ENCODE assay signal across 8 mouse cellular contexts in genomic region chr4:134914122-134914863, GRCm38 (mm10). TPM values are rescaled to one million over a fixed set of nuclear protein-coding genes. Genes with fewer than 3 reads are reported as not detected.
A peak's percentile ranks its signal among the peaks of the same experiment; 100 is the strongest.
DNase-seq lines count a peak whose midpoint lies in the region; ATAC-seq and TF ChIP-seq lines count a peak whose summit lies in the region.

No protein-coding gene starts in this region.

- H3K4me1 ChIP-seq in kidney, embryonic 16.5 days (ENCODE audit: insufficient read depth, low read length) = peaks cover 16% of the 10 kb centered on the region; the same call in 1 of the 2 replicates
- peaks cover 40% of the 10 kb centered on the region for H3K4me1 ChIP-seq in bone marrow macrophage, adult 2 months (ENCODE audit: control insufficient read depth, insufficient read depth, low read length)
- 0 out of 2 replicates have a peak, but pooled peaks cover 3% of the 10 kb centered on the region for H3K4me1 ChIP-seq in hindbrain, embryonic 11.5 days (replicated peaks; ENCODE audit: control insufficient read depth, insufficient read depth, low read length)

- DNase-seq in kidney, adult 11 months = no peak
- peak; percentile 29 for DNase-seq in hindbrain, embryonic 11.5 days (ENCODE audit: low spot score)
- DNase-seq in urinary bladder, postnatal 10 days (ENCODE audit: low spot score) = no peak
- no peak for DNase-seq in layer of hippocampus, postnatal 10 days (ENCODE audit: low spot score in 2 of 2)
- no peak for DNase-seq in urinary bladder, postnatal 25 days (ENCODE audit: low spot score)

- H3K9me3 ChIP-seq in kidney, embryonic 16.5 days (ENCODE audit: low read length) = no peaks in the 10 kb centered on the region
- H3K9me3 ChIP-seq in hindbrain, embryonic 11.5 days (ENCODE audit: control insufficient read depth, low read length) = no peaks in the 10 kb centered on the region

- H3K27ac ChIP-seq in kidney, embryonic 16.5 days (ENCODE audit: low read length) = peak overlapping the region; percentile 90
- H3K27ac ChIP-seq in bone marrow macrophage, adult 2 months (ENCODE audit: insufficient read depth, low read depth, low read length) = peak overlapping the region; percentile 82
- peak overlapping the region; percentile 86 for H3K27ac ChIP-seq in hindbrain, embryonic 11.5 days (ENCODE audit: low read depth, low read length)
- H3K27ac ChIP-seq in macrophage = peak overlapping the region; percentile 87

- H3K79me2 ChIP-seq in macrophage (ENCODE audit: inconsistent target) = peaks cover 65% of the 10 kb centered on the region

- TF ChIP-seq CTCF in bone marrow macrophage, adult 2 months (IDR thresholded peaks at IDR 0.05; ENCODE audit: low read depth, low read length) = no peak

- peak overlapping the region; percentile 84 for H3K4me3 ChIP-seq in kidney, embryonic 16.5 days (ENCODE audit: low read length)
- H3K4me3 ChIP-seq in bone marrow macrophage, adult 2 months (ENCODE audit: insufficient read depth, low read length) = peak overlapping the region; percentile 72
- H3K4me3 ChIP-seq in hindbrain, embryonic 11.5 days (ENCODE audit: low read depth, low read length) = peak overlapping the region; percentile 90
- peak overlapping the region; percentile 79 for H3K4me3 ChIP-seq in macrophage (ENCODE audit: inconsistent target)

- peak overlapping the region; percentile 88 for H3K9ac ChIP-seq in kidney, embryonic 16.5 days (replicated peaks; ENCODE audit: low read length)
- peak overlapping the region; percentile 86 for H3K9ac ChIP-seq in hindbrain, embryonic 11.5 days (ENCODE audit: low read depth, low read length)

- ATAC-seq in kidney, embryonic 16.5 days (ENCODE audit: low FRiP score, low TSS enrichment) = peak; percentile 70
- ATAC-seq in hindbrain, embryonic 11.5 days (ENCODE audit: low FRiP score) = peak; percentile 69

- under 1% methylated on average over 43 of the region's 43 CpGs for WGBS in kidney, embryonic 16.5 days
- 2% methylated on average over 43 of the region's 43 CpGs for WGBS in hindbrain, embryonic 11.5 days
- under 1% methylated on average over 35 of the region's 43 CpGs for WGBS in macrophage (ENCODE audit: missing documents)

- no peaks in the 10 kb centered on the region for H3K27me3 ChIP-seq in kidney, embryonic 16.5 days (ENCODE audit: insufficient read depth, low read length)
- H3K27me3 ChIP-seq in hindbrain, embryonic 11.5 days (ENCODE audit: control insufficient read depth, insufficient read depth, low read length) = no peaks in the 10 kb centered on the region

- no peak for TF ChIP-seq POLR2A in bone marrow macrophage, adult 2 months (IDR thresholded peaks at IDR 0.05; ENCODE audit: borderline replicate concordance, low read depth, low read length)

- peak overlapping the region; percentile 84 for H3K4me2 ChIP-seq in kidney, embryonic 16.5 days (replicated peaks; ENCODE audit: low read depth, low read length)
- H3K4me2 ChIP-seq in hindbrain, embryonic 11.5 days (replicated peaks; ENCODE audit: low read depth, low read length) = peak overlapping the region; percentile 55

- peaks cover 10% of the 10 kb centered on the region for H3K36me3 ChIP-seq in kidney, embryonic 16.5 days (ENCODE audit: insufficient read depth, low read length)
- H3K36me3 ChIP-seq in hindbrain, embryonic 11.5 days (ENCODE audit: control insufficient read depth, insufficient read depth, low read length) = peaks cover 3% of the 10 kb centered on the region; the same call in 1 of the 2 replicates
- peaks cover 19% of the 10 kb centered on the region for H3K36me3 ChIP-seq in macrophage (ENCODE audit: inconsistent target)

RNA-seq across cellular contexts. Expression of gene Tmem50a, which starts 0.5 kb away (rescaled TPM):
- 177 and 178 TPM in 2 replicates for polyA plus RNA-seq in kidney, embryonic 16.5 days (2015; fragmentation: Nextera tagmentation; extraction: Ambion mirVana)
- polyA plus RNA-seq in bone marrow macrophage, adult 2 months (2012; ENCODE audit: insufficient read depth, insufficient read length, missing spikeins) = 392 and 428 TPM in 2 replicates
- polyA plus RNA-seq in hindbrain, embryonic 11.5 days (2014; fragmentation: Nextera tagmentation; extraction: Ambion mirVana) = 153 and 167 TPM in 2 replicates
- 10 to 100 TPM in 24 of 26 experiments, 1 to 10 TPM in 2; 6.3 to 68.8 (median 31.3) TPM for total RNA-seq in macrophage (2018; cell fraction: chromatin; rRNA removed)
- 100 to 1,000 TPM; 294 to 457 (median 369) TPM for total RNA-seq in macrophage (2018; cell fraction: cytosol; rRNA removed)
- 100 to 1,000 TPM; 103 to 331 (median 212) TPM for total RNA-seq in macrophage (2018; cell fraction: nucleus; rRNA removed)
- polyA plus RNA-seq in macrophage (2018) = 279 to 472 TPM (median 312 TPM) in 3 replicates
- 100 to 1,000 TPM; 116 to 123 TPM for total RNA-seq in layer of hippocampus, postnatal 10 days (2021)

RNA-seq across cellular contexts. Expression of gene Rsrp1, which starts 9.1 kb away (rescaled TPM):
- 449 and 450 TPM in 2 replicates for polyA plus RNA-seq in kidney, embryonic 16.5 days (2015; fragmentation: Nextera tagmentation; extraction: Ambion mirVana)
- polyA plus RNA-seq in bone marrow macrophage, adult 2 months (2012; ENCODE audit: insufficient read depth, insufficient read length, missing spikeins) = 1,131 and 1,373 TPM in 2 replicates
- polyA plus RNA-seq in hindbrain, embryonic 11.5 days (2014; fragmentation: Nextera tagmentation; extraction: Ambion mirVana) = 382 and 434 TPM in 2 replicates
- 1,000 to 10,000 TPM; 1,324 to 5,431 (median 3,054) TPM for total RNA-seq in macrophage (2018; cell fraction: chromatin; rRNA removed)
- 100 to 1,000 TPM in 20 of 26 experiments, 10 to 100 TPM in 6; 61.4 to 373 (median 140) TPM for total RNA-seq in macrophage (2018; cell fraction: cytosol; rRNA removed)
- 1,000 to 10,000 TPM; 1,034 to 3,524 (median 2,239) TPM for total RNA-seq in macrophage (2018; cell fraction: nucleus; rRNA removed)
- 194 to 679 TPM (median 250 TPM) in 3 replicates for polyA plus RNA-seq in macrophage (2018)
- total RNA-seq in layer of hippocampus, postnatal 10 days (2021) = 100 to 1,000 TPM; 245 to 279 TPM

RNA-seq across cellular contexts. Expression of gene Syf2, which starts 16.4 kb away (rescaled TPM):
- 82.6 and 90.6 TPM in 2 replicates for polyA plus RNA-seq in kidney, embryonic 16.5 days (2015; fragmentation: Nextera tagmentation; extraction: Ambion mirVana)
- 97.3 and 97.6 TPM in 2 replicates for polyA plus RNA-seq in bone marrow macrophage, adult 2 months (2012; ENCODE audit: insufficient read depth, insufficient read length, missing spikeins)
- polyA plus RNA-seq in hindbrain, embryonic 11.5 days (2014; fragmentation: Nextera tagmentation; extraction: Ambion mirVana) = 77.6 and 80.3 TPM in 2 replicates
- total RNA-seq in macrophage (2018; cell fraction: chromatin; rRNA removed) = 100 to 1,000 TPM in 5 of 26 experiments, 10 to 100 TPM in 21; 38.8 to 170 (median 62.8) TPM
- total RNA-seq in macrophage (2018; cell fraction: cytosol; rRNA removed) = 10 to 100 TPM; 59.8 to 95.0 (median 70.9) TPM
- total RNA-seq in macrophage (2018; cell fraction: nucleus; rRNA removed) = 100 to 1,000 TPM in 4 of 26 experiments, 10 to 100 TPM in 22; 36.1 to 155 (median 46.9) TPM
- polyA plus RNA-seq in macrophage (2018) = 65.7 to 116 TPM (median 81.0 TPM) in 3 replicates
- 10 to 100 TPM; 42.1 to 45.0 TPM for total RNA-seq in layer of hippocampus, postnatal 10 days (2021)

RNA-seq across cellular contexts. Expression of gene Rhd, which starts 50.0 kb away (rescaled TPM):
- polyA plus RNA-seq in kidney, embryonic 16.5 days (2015; fragmentation: Nextera tagmentation; extraction: Ambion mirVana) = 2.7 and 3.0 TPM in 2 replicates
- not detected in 2 replicates for polyA plus RNA-seq in bone marrow macrophage, adult 2 months (2012; ENCODE audit: insufficient read depth, insufficient read length, missing spikeins)
- 15.1 and 19.4 TPM in 2 replicates for polyA plus RNA-seq in hindbrain, embryonic 11.5 days (2014; fragmentation: Nextera tagmentation; extraction: Ambion mirVana)
- not detected for total RNA-seq in macrophage (2018; cell fraction: chromatin; rRNA removed)
- total RNA-seq in macrophage (2018; cell fraction: cytosol; rRNA removed) = under 1 TPM in 9 of 26 experiments, not detected in 17; 0.09 to 0.43 (median 0.14) TPM
- total RNA-seq in macrophage (2018; cell fraction: nucleus; rRNA removed) = not detected
- not detected in 3 replicates for polyA plus RNA-seq in macrophage (2018)
- not detected for total RNA-seq in layer of hippocampus, postnatal 10 days (2021)
